Mouse (Mus musculus): ENCODE data around the gene Mok.

Mok gene

DNA sequence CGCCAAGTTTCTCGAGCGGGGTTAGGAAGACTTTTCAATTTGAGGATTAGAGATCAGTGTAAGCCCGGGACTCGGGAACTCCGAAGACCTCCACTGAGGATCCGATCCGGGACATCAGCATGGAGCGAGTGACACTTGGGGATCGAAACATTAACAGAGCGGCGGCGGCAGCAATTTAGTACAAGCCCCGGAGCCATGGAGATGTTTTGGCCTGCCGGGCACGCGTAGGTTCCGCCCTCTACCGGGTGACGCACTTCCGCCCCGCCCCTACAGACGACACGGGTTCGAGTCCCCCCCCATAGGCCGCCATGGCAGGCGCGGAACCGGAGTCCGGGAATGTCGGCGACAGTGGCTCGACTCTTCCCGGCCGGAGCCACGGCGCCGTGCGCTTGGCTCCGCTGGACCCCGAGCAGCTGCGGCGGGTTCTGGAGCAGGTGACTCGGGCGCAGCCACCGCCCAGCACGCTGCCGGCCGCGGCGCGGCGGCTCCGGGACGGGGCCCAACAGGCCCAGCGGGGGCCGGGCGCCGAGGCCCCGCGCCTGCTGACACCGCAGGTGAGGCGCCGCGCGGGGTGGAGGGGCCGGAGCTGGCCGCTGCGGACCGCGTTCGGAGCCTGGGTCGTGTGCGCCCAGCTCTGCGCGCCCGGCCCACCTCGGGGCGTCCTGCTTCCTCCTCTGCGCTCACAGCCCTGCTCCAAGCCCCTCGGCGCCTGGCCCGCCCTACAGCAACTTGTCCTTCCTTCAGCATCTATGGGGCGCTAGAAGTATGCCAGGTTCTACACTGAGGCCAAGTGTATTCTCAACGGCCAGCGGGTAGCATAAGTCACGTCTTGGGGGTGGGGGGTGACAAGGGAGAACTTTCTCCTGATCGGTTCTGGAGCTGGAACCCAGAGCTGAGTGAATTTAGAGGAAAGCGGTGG lies 9.5 kb upstream of the Mok start, which contains the start of gene Zfp839:
Gene Zfp839 (plus strand): TSS at position 244 of the 919 bp plus-strand sequence.
- DNase-seq (ENCODE audit: low read depth) = no peak

DNA sequence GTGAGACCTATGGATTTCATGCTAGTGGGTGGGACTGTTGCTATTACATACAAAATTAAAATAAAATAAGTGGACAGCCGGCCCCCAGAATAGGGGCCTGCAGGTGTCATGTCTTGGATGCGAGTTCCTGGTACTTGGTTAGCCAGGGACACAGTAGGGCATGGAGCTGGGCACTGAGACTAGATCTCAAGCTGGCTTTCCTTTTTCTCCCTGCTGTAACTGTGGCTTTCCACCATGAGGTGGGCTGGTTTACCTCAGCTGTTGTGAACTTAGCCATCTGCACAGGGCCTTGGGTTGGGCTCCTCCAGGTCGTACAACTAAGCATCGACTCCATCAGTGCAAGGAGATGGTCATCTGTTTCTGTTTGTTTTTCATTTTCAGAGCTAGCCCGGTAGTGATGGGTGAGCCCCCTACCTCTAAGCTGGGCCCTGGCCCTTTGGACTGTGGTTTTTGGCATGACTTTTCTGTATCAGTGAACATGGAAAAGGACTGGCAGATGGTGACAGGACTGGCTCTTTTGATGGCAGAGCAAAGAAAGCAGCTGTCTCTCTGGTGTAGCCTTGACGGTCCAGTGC lies 5.5 kb upstream of the Mok start:
- no peak for DNase-seq (ENCODE audit: low read depth)

- DNase-seq (ENCODE audit: low read depth) = peak; percentile 97
Measured at GRCm38 (mm10) chr12:110845131-110845880, 4.6 kb upstream of the Mok start.

- DNase-seq (ENCODE audit: low read depth) = no peak
Measured at GRCm38 (mm10) chr12:110844227-110845130, 3.7 kb upstream of the Mok start.

GRCm38 (mm10) chr12:110843194-110844048 lies 2.7 kb upstream of the Mok start:
- DNase-seq (ENCODE audit: low read depth) = peak; percentile 83

- DNase-seq (ENCODE audit: low read depth) = no peak
Measured at GRCm38 (mm10) chr12:110841731-110842493, 1.2 kb upstream of the Mok start.

GRCm38 (mm10) chr12:110837850-110838249 lies 2.9 kb downstream of the Mok start:
- no peak for DNase-seq (ENCODE audit: low read depth)

GRCm38 (mm10) chr12:110837192-110837841 lies 3.4 kb downstream of the Mok start:
- no peak for DNase-seq (ENCODE audit: low read depth)

DNA sequence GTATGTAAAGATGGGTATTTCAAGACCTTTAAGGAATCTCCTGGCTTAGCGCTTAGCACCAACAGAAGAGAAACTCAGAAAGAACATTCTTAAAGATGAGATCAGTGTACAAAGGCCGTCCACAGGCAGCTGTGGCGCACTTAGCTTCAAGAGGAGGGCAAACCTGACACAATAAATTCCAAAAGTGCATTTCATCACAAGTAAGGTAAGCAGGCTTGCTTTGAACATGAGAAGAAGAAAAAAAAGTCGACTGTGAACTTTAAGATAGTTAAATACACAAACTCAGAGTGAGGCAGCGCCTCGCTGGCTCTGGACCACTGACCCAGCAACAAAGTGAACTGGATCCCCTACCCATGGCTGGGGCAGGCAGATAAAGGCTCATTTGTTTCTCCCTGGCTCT lies 4.0 kb downstream of the Mok start:
- DNase-seq (ENCODE audit: low read depth) = no peak

- DNase-seq (ENCODE audit: low read depth) = no peak
Measured at GRCm38 (mm10) chr12:110835182-110835581, 5.6 kb downstream of the Mok start.

DNA sequence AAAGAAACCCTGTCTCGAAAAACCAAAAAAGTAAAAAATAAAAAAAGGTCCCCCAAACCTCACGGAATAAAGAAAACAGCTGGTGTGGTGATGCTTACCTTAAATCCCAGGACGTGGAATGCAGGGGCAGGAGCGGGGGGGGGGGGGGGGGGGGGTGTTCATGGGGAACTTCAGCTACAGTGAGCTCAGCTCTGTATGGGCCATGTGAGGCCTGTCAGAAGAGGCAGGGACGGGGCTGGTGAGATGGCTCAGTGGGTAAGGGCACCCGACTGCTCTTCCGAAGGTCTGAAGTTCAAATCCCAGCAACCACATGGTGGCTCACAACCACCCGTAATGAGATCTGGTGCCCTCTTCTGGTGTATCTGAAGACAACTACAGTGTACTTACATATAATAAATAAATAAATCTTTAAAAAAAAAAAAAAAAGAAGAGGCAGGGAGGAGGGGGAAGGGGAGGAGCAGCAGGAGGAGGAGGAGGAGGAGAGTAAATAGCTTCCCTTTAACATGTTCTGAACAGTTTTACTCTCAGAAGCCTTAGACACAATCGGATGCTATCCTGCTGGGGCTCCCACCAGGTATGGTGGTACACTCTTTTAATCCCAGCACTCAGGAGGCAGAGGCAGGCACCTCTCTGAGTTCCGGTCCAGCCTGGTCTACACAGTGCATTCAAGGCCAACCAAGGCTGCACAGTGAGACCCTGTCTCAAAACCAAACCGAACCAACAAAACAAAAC lies 10.3 kb downstream of the Mok start:
- DNase-seq (ENCODE audit: low read depth) = no peak

- no peak for DNase-seq (ENCODE audit: low read depth)
Measured at GRCm38 (mm10) chr12:110828908-110829307, 11.8 kb downstream of the Mok start.

DNA sequence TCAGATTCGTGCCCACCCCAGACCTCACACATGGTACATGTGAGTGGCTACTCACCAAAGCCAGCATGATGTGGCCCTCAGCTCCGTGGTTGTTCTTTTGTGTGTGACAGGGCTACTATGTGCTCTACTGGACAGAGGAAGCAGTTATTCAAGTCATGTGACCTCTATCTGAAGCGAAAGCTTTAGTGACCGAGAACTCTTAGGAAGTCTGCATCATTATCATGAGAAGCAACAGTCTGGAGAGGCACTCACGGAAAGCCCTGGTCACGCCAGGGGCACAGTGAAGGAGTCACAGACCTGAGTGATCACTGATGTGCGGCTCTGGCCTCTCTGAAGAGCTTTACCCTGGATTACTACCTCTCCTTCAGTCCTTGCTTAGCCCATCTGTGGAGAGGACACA lies 18.4 kb downstream of the Mok start:
- DNase-seq (ENCODE audit: low read depth) = no peak

GRCm38 (mm10) chr12:110821787-110822186 lies 19.0 kb downstream of the Mok start:
- DNase-seq (ENCODE audit: low read depth) = no peak

DNA sequence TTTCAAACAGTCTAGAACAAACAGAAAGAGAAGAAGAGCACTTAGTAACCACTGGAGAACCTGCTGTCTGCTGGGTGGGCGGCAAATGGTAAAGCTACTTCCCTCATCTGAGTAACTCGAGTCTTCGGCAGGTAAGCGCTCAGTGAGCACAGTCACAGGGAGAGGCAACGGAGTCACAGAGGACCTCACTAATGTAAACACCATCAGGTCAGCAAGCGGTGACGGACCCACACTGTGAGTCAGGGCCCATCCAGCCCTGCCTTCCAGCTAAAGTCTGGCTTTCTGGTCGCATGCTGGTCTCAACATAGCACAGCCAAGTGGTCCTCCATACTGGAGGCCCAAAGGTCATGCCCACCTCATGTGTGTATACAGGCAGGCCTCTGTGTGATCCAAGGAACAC lies 21.4 kb downstream of the Mok start:
- DNase-seq (ENCODE audit: low read depth) = no peak

DNA sequence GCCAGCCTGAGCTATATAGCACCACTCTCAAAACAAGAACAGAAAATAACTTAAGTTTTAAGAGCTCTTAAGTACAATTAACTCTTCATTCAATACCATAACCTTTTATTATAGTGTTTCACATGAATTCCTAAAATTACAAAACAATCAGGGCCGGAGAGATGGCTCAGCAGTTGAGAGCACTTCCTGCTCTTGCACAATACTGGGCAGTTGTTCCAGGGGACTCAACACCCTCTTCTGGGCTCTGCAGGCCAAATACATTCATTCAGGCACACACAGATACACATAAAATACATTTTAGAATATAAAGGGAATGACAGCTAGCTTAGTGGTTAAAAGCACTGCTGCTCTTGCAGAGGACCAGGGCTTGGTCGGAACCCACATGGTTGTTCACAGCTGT lies 23.9 kb downstream of the Mok start:
- DNase-seq (ENCODE audit: low read depth) = no peak

DNA sequence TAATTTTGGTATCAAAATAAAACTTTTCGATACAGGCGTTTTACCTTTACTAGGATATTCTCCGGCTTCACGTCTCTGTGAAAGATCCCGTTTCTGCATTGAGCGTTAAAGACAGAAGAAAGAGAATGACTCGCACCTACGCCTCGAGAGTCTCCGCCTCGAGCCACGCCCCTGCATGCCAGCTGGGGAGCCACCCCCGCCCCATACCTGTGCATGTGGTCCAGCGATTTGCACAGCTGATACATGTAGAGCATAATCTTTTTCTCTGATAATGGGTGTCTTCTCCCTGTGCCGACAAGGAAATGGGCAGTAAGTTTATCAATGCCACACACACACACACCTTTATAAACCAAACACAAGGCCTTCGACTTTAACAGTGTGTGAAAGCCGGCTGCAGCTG lies 25.8 kb downstream of the Mok start:
- DNase-seq (ENCODE audit: low read depth) = no peak

GRCm38 (mm10) chr12:110813624-110814023 lies 27.1 kb downstream of the Mok start:
- DNase-seq (ENCODE audit: low read depth) = no peak

DNA sequence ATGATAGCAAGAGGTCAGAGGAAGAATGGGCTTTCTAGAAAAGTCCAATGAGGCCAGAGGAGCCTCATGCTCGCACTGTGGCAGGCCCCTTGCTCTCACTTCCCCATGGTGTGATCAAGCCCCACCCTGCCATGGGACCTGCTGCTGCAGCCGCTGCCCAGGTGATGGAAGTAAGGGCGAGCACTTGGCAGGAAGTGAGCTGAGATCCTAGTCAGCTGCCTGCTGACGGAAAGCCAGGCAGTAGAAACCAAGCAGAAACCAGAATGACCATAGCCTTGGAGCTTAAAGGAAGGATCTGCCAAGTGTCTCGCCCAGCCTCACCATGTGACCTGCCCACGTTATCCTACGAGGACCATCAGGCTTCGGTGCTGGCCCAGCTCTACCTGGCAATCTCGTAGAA lies 27.6 kb downstream of the Mok start:
- DNase-seq (ENCODE audit: low read depth) = no peak

All from c-Kit-positive CD71-negative TER-119-negative erythroid progenitor cells, embryonic 14.5 days (primary cell).